Mouse (Mus musculus) left cerebral cortex, postnatal 10 days (tissue): ENCODE results near the gene Chd1. TPM values are rescaled to one million over a fixed set of nuclear protein-coding genes. Genes with fewer than 3 reads are reported as not detected.

ENCODE experiments used
- total RNA-seq, 2 experiments: library from RNA; stranded (reverse); gene quantifications; 2 replicates each; pipeline ENCODE4 v1.2.3; 2021

The Chd1 gene
- total RNA-seq, 2 experiments from 2014 or later: 18.8 to 23.3 TPM

Other genes starting within 250 kb of the Chd1 start
- gene Psmb1, start 205.2 kb upstream of the Chd1 start, total RNA-seq: 100 to 1,000 TPM; 133 to 148 TPM
- 10 to 100 TPM; 25.6 to 30.0 TPM for gene Tbp, start 205.1 kb upstream of the Chd1 start, total RNA-seq
- gene Pdcd2, start 177.7 kb upstream of the Chd1 start, total RNA-seq: 10 to 100 TPM; 15.0 to 17.5 TPM
- 1 to 10 TPM; 1.2 to 2.2 TPM for gene Prdm9, start 140.6 kb upstream of the Chd1 start, total RNA-seq
- gene Rgmb, start 126.1 kb downstream of the Chd1 start, total RNA-seq: 10 to 100 TPM; 68.6 to 77.6 TPM